Mouse (Mus musculus) heart, postnatal 0 days (tissue): Measurements from ENCODE around the gene Gm10912. TPM values are rescaled to one million over a fixed set of nuclear protein-coding genes. Genes with fewer than 3 reads are reported as not detected.
"Not testable (repeated sequence)": the region's sequence is repeated elsewhere in the genome, so short reads cannot be mapped to it uniquely, and the experiment has no call there.

ENCODE experiments used
- ATAC-seq: fragments of 200-750 bp; cut with Nextera tagmentation; 2 replicates; pipeline ENCODE4 v1.8.0; 2017; ENCODE audit warnings: low read depth, moderate number of reproducible peaks, moderate library complexity; ENCODE audit not compliant: insufficient read depth
- DNase-seq: peaks from one replicate; pipeline ENCODE4 v3.0.0-alpha.2; 2016; ENCODE audit warnings: low spot score
- H3K27ac ChIP-seq: fragments of 300-500 bp; sonication (generic); 2 replicates; pipeline ENCODE4 v1.5.1; 2014; ENCODE audit warnings: low read depth, mild to moderate bottlenecking
- H3K27me3 ChIP-seq: fragments of 300-500 bp; sonication (generic); 2 replicates; pipeline ENCODE4 v1.6.1; 2014; ENCODE audit warnings: low read length, mixed read lengths; ENCODE audit not compliant: control insufficient read depth, insufficient read depth
- H3K36me3 ChIP-seq: fragments of 300-500 bp; sonication (generic); replicated peaks from 2 replicates; pipeline ENCODE4 v1.6.1; 2014; ENCODE audit warnings: low read length, mixed read lengths; ENCODE audit not compliant: control insufficient read depth, insufficient read depth
- H3K4me1 ChIP-seq: fragments of 300-500 bp; sonication (generic); 2 replicates; pipeline ENCODE4 v1.6.1; 2014; ENCODE audit warnings: antibody characterized with exemption; ENCODE audit not compliant: control insufficient read depth, insufficient read depth
- H3K4me2 ChIP-seq: fragments of 300-500 bp; sonication (generic); 2 replicates; pipeline ENCODE4 v1.6.1; 2014; ENCODE audit warnings: low read depth, mild to moderate bottlenecking, low read length, moderate library complexity
- H3K4me3 ChIP-seq: fragments of 300-500 bp; sonication (generic); 2 replicates; pipeline ENCODE4 v1.5.1; 2014; ENCODE audit warnings: low read depth, low read length
- H3K9ac ChIP-seq: fragments of 300-500 bp; sonication (generic); replicated peaks from 2 replicates; pipeline ENCODE4 v1.6.1; 2014; ENCODE audit warnings: low read depth, low read length, mixed read lengths
- H3K9me3 ChIP-seq: fragments of 300-500 bp; sonication (generic); replicated peaks from 2 replicates; pipeline ENCODE4 v1.6.1; 2016; ENCODE audit warnings: low read length; ENCODE audit not compliant: control insufficient read depth
- CTCF ChIP-seq: IDR thresholded peaks from 2 replicates; pipeline ENCODE4 v1.5.1; 2016; ENCODE audit warnings: antibody characterized with exemption, control low read depth, low read depth
- EP300 ChIP-seq: IDR thresholded peaks from 2 replicates; pipeline ENCODE4 v1.6.1; 2016; ENCODE audit warnings: antibody characterized with exemption, low read depth
- WGBS: fragments of 180-500 bp; shearing (Covaris S2); extraction: QIAGEN DNeasy Blood & Tissue Kit; methylation state at CpG from one replicate; pipeline ENCODE4 v1.1.7; 2014; 5-methylcytosine and 5-hydroxymethylcytosine counted together
- polyA plus RNA-seq: library from polyadenylated mRNA; unstranded; fragments of >200 nt; fragmentation: Nextera tagmentation; extraction: Ambion mirVana; gene quantifications from 2 replicates; pipeline ENCODE4 v1.2.1, GENCODE M21; 2015
- total RNA-seq: library from RNA; depleted of rRNA; stranded (reverse); fragments of >200 nt; gene quantifications from 2 replicates; pipeline ENCODE4 v1.2.3, GENCODE M21; 2014; ENCODE audit warnings: low replicate concordance

The Gm10912 gene
- total and polyA plus RNA-seq, 2 experiments from 2014 or later = 0.07 TPM; not detected in 1

GRCm38 (mm10) chr2:104099231-104099585 lies 33.6 kb downstream of the Gm10912 start:
- H3K4me1 ChIP-seq = peaks cover 28% of the 10 kb centered on the region
- peak overlapping the region; percentile 45 for H3K27ac ChIP-seq

GRCm38 (mm10) chr2:104099946-104100345 lies 34.3 kb downstream of the Gm10912 start:
- TF ChIP-seq EP300 (no peak), CTCF (no peak)
- Histone ChIP-seq H3K4me2 (no peak overlapping the region), H3K27ac (no peak overlapping the region), H3K9me3 (no peaks in the 10 kb centered on the region), H3K4me1 (peaks cover 28% of the 10 kb centered on the region), H3K4me3 (no peak overlapping the region), H3K9ac (no peak overlapping the region), H3K36me3 (peaks cover 5% of the 10 kb centered on the region; the same call in 1 of the 2 replicates), H3K27me3 (no peaks in the 10 kb centered on the region)
- WGBS = 44% methylated on average over 1 of the region's 1 CpGs
- DNase-seq (no peak), ATAC-seq (no peak)

More at GRCm38 (mm10) chr2:104099231-104099585, 33.6 kb downstream of the Gm10912 start:
- no peak overlapping the region for H3K4me3 ChIP-seq
- H3K4me2 ChIP-seq = 0 out of 2 replicates have a peak overlapping the region, but pooled peaks have one; percentile 1
- no peak for TF ChIP-seq CTCF
- TF ChIP-seq EP300 = no peak
- no peak overlapping the region for H3K9ac ChIP-seq
- H3K9me3 ChIP-seq = no peaks in the 10 kb centered on the region
- DNase-seq (no peak), ATAC-seq (no peak)
- 94% methylated on average over 2 of the region's 2 CpGs for WGBS
- H3K27me3 ChIP-seq = no peaks in the 10 kb centered on the region
- H3K36me3 ChIP-seq = no peaks in the 10 kb centered on the region

- DNase-seq (no peak), ATAC-seq (no peak)
- no peak overlapping the region for H3K9ac ChIP-seq
Measured at GRCm38 (mm10) chr2:104104800-104105199, 39.2 kb downstream of the Gm10912 start.

GRCm38 (mm10) chr2:104109021-104109420 lies 43.4 kb downstream of the Gm10912 start:
- ATAC-seq = peak; percentile 87
- H3K9ac ChIP-seq, DNase-seq, H3K27me3 ChIP-seq, H3K9me3 ChIP-seq, H3K4me3 ChIP-seq, H3K4me2 ChIP-seq: not testable (repeated sequence)
- Histone ChIP-seq H3K4me1 (peaks cover 10% of the 10 kb centered on the region; the same call in 1 of the 2 replicates), H3K36me3 (peaks cover 13% of the 10 kb centered on the region), H3K27ac (peak overlapping the region; percentile 50)
- WGBS = 28% methylated on average over 2 of the region's 2 CpGs

More at GRCm38 (mm10) chr2:104104800-104105199, 39.2 kb downstream of the Gm10912 start:
- Histone ChIP-seq H3K4me3 (no peak overlapping the region), H3K4me2 (no peak overlapping the region), H3K27me3 (no peaks in the 10 kb centered on the region), H3K36me3 (peaks cover 5% of the 10 kb centered on the region; the same call in 1 of the 2 replicates), H3K4me1 (peaks cover 19% of the 10 kb centered on the region; the same call in 1 of the 2 replicates), H3K9me3 (no peaks in the 10 kb centered on the region), H3K27ac (no peak overlapping the region)
- 80% methylated on average over 6 of the region's 6 CpGs for WGBS
- TF ChIP-seq CTCF (no peak), EP300 (no peak)

- peaks cover 10% of the 10 kb centered on the region; the same call in 1 of the 2 replicates for H3K4me1 ChIP-seq
- peak; percentile 33; the same call in 1 of the 2 replicates for ATAC-seq
- H3K4me3 ChIP-seq = no peak overlapping the region
- WGBS = 40% methylated on average over 2 of the region's 2 CpGs
- H3K27me3 ChIP-seq = no peaks in the 10 kb centered on the region
- no peak overlapping the region for H3K4me2 ChIP-seq
- H3K9me3 ChIP-seq = no peaks in the 10 kb centered on the region
- no peak for TF ChIP-seq EP300
- TF ChIP-seq CTCF = no peak
- peak overlapping the region; percentile 50 for H3K27ac ChIP-seq
- peaks cover 14% of the 10 kb centered on the region for H3K36me3 ChIP-seq
- no peak overlapping the region for H3K9ac ChIP-seq
- no peak for DNase-seq
Measured at GRCm38 (mm10) chr2:104109528-104109927, 43.9 kb downstream of the Gm10912 start.

- ATAC-seq = no peak
- WGBS = 73% methylated on average over 4 of the region's 4 CpGs
Measured at GRCm38 (mm10) chr2:104110031-104110430, 44.4 kb downstream of the Gm10912 start.

GRCm38 (mm10) chr2:104111170-104111797 lies 45.7 kb downstream of the Gm10912 start:
- DNase-seq, H3K27me3 ChIP-seq, H3K36me3 ChIP-seq, H3K27ac ChIP-seq, H3K9ac ChIP-seq, ATAC-seq, H3K9me3 ChIP-seq, H3K4me3 ChIP-seq, H3K4me2 ChIP-seq: not testable (repeated sequence)
- peaks cover 10% of the 10 kb centered on the region; the same call in 1 of the 2 replicates for H3K4me1 ChIP-seq
- no CpG with 5 or more reads among the region's 1 CpGs for WGBS

More at GRCm38 (mm10) chr2:104110031-104110430, 44.4 kb downstream of the Gm10912 start:
- Histone ChIP-seq H3K27ac (peak overlapping the region; percentile 50), H3K9me3 (no peaks in the 10 kb centered on the region), H3K9ac (no peak overlapping the region), H3K27me3 (no peaks in the 10 kb centered on the region), H3K4me2 (no peak overlapping the region), H3K36me3 (peaks cover 10% of the 10 kb centered on the region; the same call in 1 of the 2 replicates), H3K4me1 (peaks cover 10% of the 10 kb centered on the region; the same call in 1 of the 2 replicates), H3K4me3 (no peak overlapping the region)
- no peak for DNase-seq
- TF ChIP-seq EP300 (no peak), CTCF (no peak)

GRCm38 (mm10) chr2:104113563-104113962 lies 47.9 kb downstream of the Gm10912 start:
- not testable (repeated sequence) for H3K9ac ChIP-seq, H3K27ac ChIP-seq, H3K9me3 ChIP-seq, H3K4me2 ChIP-seq, ATAC-seq, H3K36me3 ChIP-seq, H3K27me3 ChIP-seq, DNase-seq, H3K4me3 ChIP-seq
- H3K4me1 ChIP-seq = peaks cover 10% of the 10 kb centered on the region; the same call in 1 of the 2 replicates
